Mouse (Mus musculus): ENCODE results near the gene Ydjc.

DNA sequence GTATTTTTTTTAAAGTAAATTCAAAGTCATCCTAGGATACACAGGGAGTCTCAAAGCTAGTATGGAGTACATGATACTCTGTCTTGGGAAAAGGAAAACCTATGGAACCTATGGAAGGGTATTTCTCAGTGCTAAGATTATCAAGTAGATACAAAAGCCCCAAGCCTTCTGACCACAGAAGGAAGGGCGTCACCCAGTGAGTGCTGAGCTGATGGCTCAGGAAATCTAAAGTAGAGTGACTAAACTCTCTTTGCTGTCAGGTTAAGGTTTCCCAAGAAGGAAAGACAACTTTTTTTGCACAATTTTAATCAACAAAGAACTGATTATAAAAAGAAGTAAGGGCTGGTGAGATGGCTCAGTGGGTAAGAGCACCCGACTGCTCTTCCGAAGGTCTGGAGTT lies 35.3 kb downstream of the Ydjc start:
- TF ChIP-seq POLR2A (IDR thresholded peaks at IDR 0.05; ENCODE audit: low read depth, low read length) (no peak), MAFK (IDR thresholded peaks at IDR 0.05; ENCODE audit: insufficient replicate concordance, low read length) (no peak)

Data from CH12.LX (cell line).